Mouse (Mus musculus): ENCODE measurements around the gene Morc3.

DNA sequence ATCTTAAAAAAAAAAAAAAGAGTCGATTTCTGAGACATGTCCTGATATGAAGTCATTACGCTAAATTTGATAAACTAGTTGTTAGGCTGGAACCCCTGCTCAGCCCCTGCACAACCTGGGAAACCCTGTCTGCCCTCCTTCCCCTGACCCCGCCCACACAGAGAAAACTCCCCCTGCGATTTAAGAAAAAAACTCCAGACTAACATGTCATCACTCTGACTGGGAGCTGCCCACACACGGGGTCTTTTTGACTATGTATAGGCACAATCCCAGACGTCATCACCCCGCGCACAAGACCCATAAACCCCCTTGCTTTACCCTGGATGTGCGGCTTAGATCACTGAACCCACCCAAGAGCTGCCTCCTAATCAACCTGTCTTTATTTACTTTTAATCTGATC is 1.9 kb upstream of the Morc3 start:
- TF ChIP-seq CTCF (IDR thresholded peaks at IDR 0.05; ENCODE audit: borderline replicate concordance, extremely low read depth, insufficient read depth, insufficient read length) (no peak), POLR2A (IDR thresholded peaks at IDR 0.05; ENCODE audit: borderline replicate concordance, extremely low read depth, insufficient read depth, insufficient read length, poor library complexity, severe bottlenecking) (no peak)
